Mouse (Mus musculus) thymus, postnatal 25 days (tissue): ENCODE data around the gene Rps12.

Experiments used
- DNase-seq: peaks from one replicate; pipeline ENCODE4 v3.0.0; 2022

Gene Rps12

GRCm38 (mm10) chr10:23784121-23784520 lies 3.0 kb downstream of the Rps12 start:
- DNase-seq: no peak

DNA sequence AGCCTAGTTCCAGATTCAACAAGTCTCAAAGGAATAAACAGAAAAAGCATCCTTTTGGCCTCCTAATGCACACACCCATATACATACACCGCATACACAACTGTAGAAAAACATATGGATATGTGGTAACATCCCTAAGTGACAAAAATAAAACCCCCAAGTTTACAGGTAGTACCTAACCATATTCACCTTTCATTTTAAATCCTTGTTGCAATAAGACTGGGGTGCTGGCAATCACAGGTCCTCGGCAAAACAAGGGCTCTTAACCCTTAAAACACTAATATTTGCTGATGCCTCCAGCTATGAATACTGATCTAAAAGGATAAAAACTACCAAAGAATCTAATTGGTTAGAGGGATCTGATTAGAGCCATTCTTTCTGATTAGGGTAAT lies 3.6 kb downstream of the Rps12 start:
- DNase-seq: no peak

DNA sequence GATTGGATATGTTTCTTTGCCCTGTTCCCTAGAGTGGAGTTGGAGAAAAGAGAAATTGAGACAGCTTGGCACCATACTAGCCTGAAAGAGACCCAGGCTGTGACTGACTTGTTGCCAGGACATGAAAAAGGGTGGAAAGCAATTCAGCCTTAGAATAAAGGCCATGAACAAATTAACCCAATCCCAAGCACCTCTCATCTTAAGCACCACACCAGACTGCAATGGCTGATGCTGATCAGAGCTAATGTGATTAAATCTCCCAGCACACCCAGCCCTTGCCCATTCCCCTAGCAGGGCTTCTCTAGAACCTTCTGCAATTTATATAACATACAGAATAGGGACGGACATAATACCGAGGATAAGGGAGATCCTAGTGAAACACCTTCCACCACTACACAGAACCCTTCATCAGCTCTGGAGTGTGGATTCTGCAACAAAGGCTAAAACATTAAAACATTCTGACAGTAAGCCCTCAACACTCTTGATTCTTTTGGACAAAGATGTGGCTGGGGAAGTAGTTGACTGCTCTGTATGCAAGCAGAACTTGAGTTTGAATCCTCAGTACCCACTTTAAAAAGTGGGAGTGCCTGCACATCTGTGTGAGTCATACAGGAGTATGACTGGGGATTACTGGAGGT lies 4.1 kb downstream of the Rps12 start:
- DNase-seq: no peak

- DNase-seq: no peak
These were observed 5.0 kb downstream of the Rps12 start for GRCm38 (mm10) chr10:23781760-23782735.

- no peak for DNase-seq
These were observed 6.4 kb downstream of the Rps12 start for GRCm38 (mm10) chr10:23780539-23781275.

DNA sequence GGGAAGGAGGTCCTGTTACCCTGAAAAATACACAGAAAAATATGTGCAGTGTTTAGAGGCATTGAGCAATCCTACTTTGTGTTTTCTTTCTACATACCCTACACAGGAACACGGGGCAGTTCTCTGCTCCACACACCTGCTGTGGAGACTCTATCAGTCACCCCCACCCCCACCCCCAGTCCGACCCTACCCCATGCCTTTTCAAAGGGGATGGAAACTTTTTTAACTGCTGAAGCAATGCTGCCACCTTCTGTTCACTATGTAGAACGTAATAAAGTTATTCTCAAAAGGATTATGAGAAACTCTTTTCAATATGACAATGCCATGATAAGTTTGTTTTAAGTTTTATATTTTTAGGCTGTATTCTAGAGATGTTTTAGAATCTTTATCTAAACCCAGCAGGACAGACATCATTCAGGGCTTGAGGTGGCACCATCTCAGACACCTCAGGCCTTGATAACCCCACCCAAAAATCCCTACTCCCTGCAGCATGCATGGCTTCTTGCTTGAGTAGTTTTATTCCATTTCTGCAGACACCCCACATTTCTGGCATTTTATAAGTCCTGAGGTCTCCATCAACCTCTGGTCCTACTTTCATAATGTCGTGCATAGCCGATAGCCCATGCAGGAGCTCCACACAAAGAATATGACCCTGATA lies 9.7 kb downstream of the Rps12 start:
- no peak for DNase-seq

DNA sequence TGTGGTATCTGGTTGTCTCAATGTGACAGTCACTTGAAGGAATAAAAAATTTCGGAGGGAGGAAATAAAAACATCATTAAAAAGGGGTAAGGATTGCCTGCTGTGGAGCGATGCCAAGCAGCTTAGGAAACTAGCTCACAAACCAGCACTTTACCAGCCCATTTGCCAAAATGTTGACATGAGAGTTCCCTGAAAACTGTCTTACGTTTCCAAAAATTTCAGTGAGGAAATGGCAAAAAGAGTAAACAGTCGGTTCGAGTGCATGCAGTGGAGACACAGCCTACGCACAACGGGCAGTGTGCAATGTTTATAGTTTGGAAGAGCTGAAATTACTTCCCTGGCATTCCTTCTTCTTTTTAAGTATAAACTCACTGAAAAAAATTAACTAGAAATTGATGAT lies 32.9 kb downstream of the Rps12 start:
- DNase-seq: no peak
